Mouse (Mus musculus): ENCODE results near the gene Rap1gap2.

Gene Rap1gap2

DNA sequence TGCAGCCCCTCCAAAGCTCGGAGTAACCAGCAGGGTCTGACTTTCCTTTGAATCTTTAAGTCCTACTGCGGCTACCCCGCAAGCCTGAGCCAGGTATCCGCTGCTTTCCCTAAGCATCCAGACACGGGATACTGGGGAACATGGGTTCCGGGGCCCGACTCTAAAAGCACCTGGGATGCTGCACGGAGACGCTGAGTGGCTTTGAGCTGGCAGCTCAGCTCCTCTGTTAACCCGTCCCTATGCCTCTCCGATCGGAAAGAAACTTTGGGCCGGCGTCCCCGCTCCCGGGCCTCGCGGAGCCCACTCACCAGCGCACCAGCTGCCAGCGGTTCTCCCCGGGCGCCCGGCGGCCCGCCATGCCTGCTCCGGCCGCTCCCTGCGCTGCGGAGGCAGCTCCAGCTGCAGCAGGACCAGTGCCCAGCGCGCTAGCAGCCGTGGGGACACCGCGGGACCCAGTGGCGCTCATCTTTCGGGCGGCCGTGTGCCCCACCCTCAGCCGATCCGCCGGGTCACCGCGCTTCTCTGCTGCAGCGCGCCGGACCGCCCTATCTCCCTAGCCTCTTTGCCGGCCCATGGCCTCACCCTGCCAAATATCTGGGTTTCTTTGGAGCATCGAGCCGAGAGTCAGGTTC, at the start of gene Rap1gap2:
TSS of gene Rap1gap2 (minus strand) at position 371 of the 632 bp plus-strand sequence.
- DNase-seq (ENCODE audit: low read depth): no peak

GRCm38 (mm10) chr11:74660336-74660735, 49.6 kb upstream of the Rap1gap2 start:
- no peak for DNase-seq (ENCODE audit: low read depth)

DNA sequence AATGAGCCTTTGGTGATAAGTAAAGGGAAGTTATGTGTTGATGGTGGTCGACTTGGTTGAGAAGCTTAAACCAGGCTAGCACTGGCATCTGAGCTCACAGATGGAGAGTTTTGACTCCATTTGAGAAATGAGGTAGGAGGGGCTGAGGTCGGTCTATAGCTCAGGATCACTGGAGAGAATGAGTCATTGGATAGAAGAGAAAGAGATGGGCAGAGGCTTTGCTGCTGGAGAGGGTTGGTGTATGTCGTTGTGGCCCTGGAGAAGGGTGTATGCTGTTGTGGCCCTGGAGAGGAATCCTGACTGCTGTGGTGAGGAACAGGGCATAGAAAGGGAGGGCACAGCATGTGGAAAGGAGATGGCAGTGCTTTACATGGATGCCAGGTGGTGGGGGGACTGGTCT, 45.2 kb upstream of the Rap1gap2 start:
- no peak for DNase-seq (ENCODE audit: low read depth)

DNA sequence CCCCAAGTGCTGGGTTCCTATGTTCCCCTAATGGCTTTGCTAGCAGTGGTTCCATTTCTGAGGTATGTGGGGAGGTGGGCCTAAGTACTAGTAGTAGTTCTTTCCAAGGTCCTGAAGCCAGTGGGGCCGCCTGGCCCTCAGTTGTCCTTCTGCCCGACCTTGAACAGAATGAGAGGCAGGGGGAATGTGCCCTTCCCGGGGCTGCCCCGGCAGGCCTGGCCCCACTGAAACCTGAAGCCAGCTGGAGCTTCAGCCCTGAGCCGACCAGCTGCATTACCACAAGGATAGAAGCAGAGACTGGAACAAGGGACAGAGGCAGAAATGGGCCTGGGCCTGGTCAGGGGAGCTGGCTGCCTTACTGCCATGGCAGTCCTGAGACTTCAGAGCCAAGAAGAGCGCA, 42.7 kb upstream of the Rap1gap2 start:
- no peak for DNase-seq (ENCODE audit: low read depth)

DNA sequence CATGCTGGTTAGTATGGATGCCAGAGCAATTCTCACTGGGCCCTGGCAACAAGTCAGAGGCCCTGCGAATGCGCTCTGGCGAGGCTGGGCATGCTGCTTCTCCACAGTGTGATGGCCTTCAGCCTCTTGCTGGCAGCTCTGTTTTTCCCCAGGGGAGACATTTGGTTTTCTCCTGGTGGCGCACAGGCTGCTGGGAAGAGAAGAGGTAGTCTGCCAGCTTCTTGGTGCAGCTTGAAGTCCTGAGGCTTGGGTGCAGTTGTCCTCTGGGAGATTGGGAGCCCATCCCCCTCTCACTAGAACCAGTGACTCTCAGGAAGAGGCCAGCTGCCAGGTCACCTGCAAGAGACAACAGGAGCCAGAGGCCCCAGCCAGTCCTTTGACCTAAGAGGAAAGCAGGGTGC, 42.1 kb upstream of the Rap1gap2 start:
- DNase-seq (ENCODE audit: low read depth): no peak

DNA sequence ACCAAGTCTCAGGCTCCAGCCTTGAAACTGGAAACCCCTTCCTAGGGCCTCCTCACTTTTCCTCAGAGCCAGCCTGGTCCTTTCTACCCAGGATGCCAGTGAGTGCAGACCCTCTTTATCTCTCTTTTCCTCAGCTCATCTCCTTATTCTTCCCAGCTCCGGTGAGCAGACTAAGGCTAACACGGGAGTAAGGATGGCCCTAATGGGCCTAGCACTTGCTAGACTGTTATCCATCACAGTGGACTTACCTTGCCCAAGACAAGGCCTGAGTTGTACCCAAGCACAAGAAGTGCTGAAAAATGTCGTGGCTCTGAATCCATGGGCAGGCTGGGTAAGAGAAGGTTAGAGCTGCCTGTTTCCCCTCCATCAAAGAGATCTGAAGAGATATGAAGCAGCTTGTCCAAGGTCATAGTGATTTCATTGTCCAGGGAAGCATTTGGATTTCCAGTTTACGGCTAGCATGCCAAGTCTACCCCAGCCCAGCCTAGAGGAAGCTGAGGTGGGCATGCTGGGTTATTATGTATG, 39.9 kb upstream of the Rap1gap2 start:
- DNase-seq (ENCODE audit: low read depth): no peak

- peak; percentile 30 for DNase-seq (ENCODE audit: low read depth)
Observed at GRCm38 (mm10) chr11:74649647-74650551, 39.2 kb upstream of the Rap1gap2 start.

DNA sequence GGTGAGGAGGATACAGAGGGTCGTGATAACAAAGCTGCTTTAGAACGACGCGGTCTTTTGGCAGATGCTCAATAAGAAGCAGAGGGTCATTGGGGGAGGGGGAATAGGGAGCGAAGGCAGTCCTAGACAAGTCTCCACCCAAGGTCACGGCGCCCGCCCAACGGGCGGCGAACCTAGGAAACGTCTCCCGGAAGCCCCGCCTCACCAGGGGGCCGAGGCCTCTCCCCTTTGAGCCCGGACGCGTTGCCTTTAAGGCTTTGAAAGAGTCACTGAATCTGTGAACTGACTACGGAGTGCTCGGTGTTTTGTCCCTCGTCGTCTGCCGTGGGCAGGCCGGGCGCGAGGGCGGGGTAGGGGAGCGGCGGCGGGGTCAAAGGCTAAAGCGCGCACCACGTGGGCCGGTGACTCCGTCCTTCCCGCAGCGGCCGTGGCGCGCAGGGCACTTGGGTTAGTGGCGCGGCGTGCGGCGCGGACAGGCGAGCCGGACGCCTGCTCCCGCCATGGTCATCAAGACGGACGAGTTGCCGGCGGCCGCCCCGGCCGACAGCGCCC, 38.5 kb upstream of the Rap1gap2 start, which contains the start of gene Cluh:
TSS of gene Cluh (plus strand) at position 401 of the 552 bp plus-strand sequence.
- DNase-seq (ENCODE audit: low read depth): peak; percentile 89

GRCm38 (mm10) chr11:74648676-74649075, 38.0 kb upstream of the Rap1gap2 start:
- peak; percentile 40 for DNase-seq (ENCODE audit: low read depth)

- DNase-seq (ENCODE audit: low read depth): no peak
Observed at GRCm38 (mm10) chr11:74647966-74648365, 37.3 kb upstream of the Rap1gap2 start.

DNA sequence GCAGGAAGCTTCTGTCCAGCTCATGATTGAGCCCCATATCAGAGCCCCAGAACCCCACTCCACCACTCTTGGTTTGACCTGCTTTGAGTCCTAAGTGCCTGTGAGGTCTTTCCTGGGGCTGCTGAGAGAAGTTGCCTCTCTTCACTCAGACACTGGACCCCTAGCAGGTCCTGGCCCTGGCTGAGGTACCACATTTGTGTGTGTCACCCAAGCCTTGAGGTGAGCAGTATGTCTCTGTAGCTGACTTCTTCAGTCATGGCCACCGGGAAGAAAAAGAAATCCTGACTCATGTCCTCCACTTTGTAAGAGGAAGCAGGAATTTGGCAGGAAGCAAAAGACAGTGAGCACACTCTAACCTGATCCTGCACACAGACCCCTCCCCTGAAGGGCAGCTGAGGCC, 28.9 kb upstream of the Rap1gap2 start:
- no peak for DNase-seq (ENCODE audit: low read depth)

GRCm38 (mm10) chr11:74638791-74639411, 28.2 kb upstream of the Rap1gap2 start:
- DNase-seq (ENCODE audit: low read depth): no peak

DNA sequence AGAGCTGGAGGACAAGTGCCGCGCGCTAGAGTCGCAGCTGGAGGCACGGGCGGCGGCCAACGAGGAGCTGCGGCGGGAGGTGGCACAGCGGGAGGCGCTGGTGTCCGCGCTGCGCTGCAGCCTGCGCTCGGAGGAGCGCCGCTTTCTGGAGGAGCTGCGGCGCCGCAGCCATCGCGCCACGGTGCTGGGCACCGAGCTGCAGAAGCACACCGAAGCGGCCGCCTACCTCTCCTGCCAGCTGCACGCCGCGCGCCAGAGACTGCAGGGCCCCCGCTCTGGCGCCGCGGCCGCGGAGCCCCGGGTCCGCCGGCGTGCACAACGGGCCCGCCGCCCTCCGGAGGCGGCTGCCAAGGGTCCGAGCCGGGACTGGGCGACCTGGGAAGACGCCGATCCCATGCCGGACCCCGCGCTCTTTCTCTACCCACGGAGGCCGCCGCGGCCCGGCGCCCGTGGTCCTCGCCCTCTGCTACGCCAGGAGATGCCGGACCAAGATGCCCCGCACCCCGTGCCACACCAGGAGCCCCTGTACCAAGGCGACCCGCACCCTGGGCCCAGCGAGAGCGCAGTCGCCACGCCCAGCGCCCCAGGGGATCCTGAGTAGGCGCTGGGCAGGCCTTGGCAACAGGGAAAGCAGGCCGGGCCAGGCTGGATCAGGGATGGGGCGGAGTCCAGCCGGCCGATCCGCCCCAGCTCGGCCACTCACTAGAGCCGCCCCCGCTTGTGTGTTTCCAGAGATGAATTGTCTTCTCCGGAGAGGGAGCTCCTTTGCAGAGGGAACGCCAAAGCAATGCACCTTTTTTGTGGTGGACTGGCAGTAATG, 27.5 kb upstream of the Rap1gap2 start:
- DNase-seq (ENCODE audit: low read depth): peak; percentile 36

GRCm38 (mm10) chr11:74637486-74637885, 26.8 kb upstream of the Rap1gap2 start:
- DNase-seq (ENCODE audit: low read depth): no peak

DNA sequence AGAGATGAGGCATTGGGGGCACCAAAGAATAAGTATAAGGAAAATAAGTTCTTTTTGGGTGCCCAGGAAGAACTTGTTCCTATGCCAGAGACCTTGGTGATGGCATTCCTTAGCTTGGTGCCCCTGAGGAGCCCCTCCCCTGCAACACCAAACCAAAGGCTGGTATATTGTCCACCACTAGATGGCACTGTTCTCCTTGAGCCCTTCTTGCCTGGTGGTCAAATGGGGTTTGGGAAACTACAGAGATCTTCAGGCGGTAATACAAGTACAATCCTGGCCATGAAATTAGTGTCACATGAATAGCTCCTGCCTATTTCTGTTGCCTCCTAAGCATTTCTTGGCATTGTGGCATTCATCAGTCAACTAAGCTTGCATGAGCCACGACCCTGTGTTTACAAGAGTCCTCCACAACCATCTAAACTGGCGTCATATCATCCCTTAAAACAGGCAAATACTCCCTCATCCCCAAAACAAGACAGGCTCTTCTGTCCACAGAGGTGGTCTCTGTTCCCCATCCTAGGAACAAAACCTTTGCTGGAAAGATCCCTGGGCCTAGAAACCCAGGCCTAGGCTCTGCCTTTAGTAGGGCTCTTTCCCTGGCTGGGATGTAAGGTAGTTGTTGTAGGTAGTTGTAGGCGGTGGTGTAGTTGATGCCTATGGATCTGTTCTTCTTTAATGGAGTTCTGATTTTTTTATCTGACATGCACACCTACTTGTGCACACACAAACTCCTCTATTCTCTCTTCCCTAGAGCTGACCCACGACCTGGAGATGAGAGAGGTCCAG, 24.0 kb upstream of the Rap1gap2 start:
- DNase-seq (ENCODE audit: low read depth): peak; percentile 56

DNA sequence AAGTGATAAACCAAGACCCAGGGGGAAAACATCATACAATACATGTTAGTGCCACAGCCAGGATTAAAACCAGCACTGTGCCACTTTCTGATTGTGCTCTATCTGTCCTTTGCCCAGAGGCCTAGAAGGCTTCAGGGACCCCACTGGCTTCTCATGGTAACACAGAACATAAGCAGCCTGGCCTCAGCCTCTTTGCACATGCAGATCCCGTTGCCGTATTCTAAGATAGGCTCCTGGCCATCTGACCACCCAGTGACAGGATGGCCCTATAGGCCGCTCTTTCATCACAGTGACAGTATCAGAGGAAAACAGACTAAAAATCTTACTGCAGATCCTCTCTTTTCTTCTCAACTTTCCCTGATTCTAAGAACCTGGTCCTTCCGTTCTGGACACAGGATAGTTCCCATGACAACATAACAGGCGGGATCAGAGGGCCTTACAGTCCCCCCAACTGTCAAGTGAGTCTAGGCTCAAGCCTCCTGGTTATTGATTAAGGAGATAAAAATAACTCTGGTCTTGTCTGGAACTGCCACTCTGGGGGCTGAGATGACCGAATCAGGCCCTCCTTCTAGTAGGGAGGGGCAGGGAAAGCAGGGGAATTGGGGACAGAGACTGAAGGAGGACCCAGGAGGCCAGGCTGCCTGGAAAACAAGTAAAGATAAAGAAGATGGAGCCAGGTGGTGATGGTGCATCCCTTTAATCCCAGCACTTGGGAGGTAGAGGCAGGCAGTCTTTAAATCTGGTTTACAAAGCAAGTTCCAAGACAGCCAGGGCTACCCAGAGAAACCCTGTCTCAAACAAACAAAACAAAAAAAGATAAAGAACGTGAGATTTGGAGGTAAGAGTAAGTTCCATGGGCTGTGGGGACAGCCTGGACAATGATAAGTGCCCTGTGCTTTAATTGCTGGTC, 21.4 kb upstream of the Rap1gap2 start:
- DNase-seq (ENCODE audit: low read depth): no peak

GRCm38 (mm10) chr11:74627481-74627880, 16.8 kb upstream of the Rap1gap2 start:
- no peak for DNase-seq (ENCODE audit: low read depth)

DNA sequence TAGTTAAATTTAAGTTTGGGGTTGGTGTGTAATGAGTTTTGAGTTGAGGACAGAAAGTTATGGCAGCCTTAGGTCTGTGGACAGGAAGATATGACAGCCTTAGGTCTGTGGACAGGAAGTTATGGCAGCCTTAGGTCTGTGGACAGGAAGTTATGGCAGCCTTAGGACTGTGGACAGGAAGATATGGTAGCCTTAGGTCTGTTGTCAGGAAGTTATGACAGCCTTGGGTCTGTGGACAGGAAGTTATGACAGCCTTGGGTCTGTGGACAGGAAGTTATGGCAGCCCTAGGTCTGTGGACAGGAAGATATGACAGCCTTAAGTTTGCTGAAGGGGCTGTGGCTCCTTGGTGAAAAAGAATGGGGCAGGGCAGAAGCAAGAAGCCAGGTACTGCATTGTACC, 14.6 kb upstream of the Rap1gap2 start:
- DNase-seq (ENCODE audit: low read depth): no peak

DNA sequence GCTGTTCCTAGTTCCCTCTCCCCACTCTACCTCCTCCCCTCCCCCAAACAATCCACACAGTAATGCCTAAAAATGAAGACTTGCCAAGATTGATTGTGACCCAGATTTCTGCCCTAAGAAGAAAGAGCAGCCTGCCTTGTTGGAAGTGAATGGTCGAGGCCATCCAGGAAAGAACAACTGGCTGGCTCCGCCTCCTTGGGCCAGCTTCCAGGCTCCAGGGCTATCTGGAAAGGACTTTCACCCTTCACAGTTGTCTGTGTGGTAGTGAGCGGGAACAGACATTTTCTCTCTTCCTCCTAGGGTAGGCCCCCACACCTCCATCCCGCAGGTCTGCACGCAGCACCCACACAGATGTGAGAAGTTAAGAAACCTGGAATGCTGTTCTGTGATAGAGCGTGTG, 13.0 kb upstream of the Rap1gap2 start:
- no peak for DNase-seq (ENCODE audit: low read depth)

All from c-Kit-positive CD71-positive TER-119-negative erythroid progenitor cells, embryonic 14.5 days (primary cell).